Mouse (Mus musculus): ENCODE measurements around the gene 6430548M08Rik. TPM values are rescaled to one million over a fixed set of nuclear protein-coding genes. Genes with fewer than 3 reads are reported as not detected.

Gene 6430548M08Rik
- total RNA-seq, 2 experiments from 2014 or later, result 52.7 to 59.3 TPM

- DNase-seq (ENCODE audit: low spot score in 2 of 2), result no peak
Observed at GRCm38 (mm10) chr8:120213939-120214338, 100.0 kb downstream of the 6430548M08Rik start.

Other genes starting within 250 kb of the 6430548M08Rik start
- 100 to 1,000 TPM; 108 to 127 TPM for gene Usp10, start 203.8 kb upstream of the 6430548M08Rik start, total RNA-seq (2021)
- 1 to 10 TPM in 1 of 2 experiments, not detected in 1; 8.8 TPM for gene Gm20388, start 203.3 kb upstream of the 6430548M08Rik start, total RNA-seq (2021)
- 10 to 100 TPM in 1 of 2 experiments, 1 to 10 TPM in 1; 9.9 to 11.7 TPM for gene Crispld2, start 121.7 kb upstream of the 6430548M08Rik start, total RNA-seq (2021)
- 10 to 100 TPM; 46.4 to 48.9 TPM for gene Zdhhc7, start 12.7 kb upstream of the 6430548M08Rik start, total RNA-seq (2021)
- 1 to 10 TPM; 1.6 to 2.3 TPM for gene Fam92b, start 63.3 kb downstream of the 6430548M08Rik start, total RNA-seq (2021)
- gene Gse1, start 114.3 kb downstream of the 6430548M08Rik start, total RNA-seq (2021), result 10 to 100 TPM; 58.1 to 60.7 TPM